Mouse (Mus musculus) liver, embryonic 16.5 days (tissue): ENCODE results near the gene Zbtb4. TPM values are rescaled to one million over a fixed set of nuclear protein-coding genes. Genes with fewer than 3 reads are reported as not detected.
A peak's percentile ranks its signal among the peaks of the same experiment; 100 is the strongest.

Experiments used
- ATAC-seq: fragments of 200-750 bp; cut with Nextera tagmentation; 2 replicates; pipeline ENCODE4 v1.8.0; 2017; ENCODE audit warnings: low read depth, mild to moderate bottlenecking, moderate number of reproducible peaks, moderate library complexity
- H3K27ac ChIP-seq: fragments of 300-500 bp; sonication (generic); 2 replicates; pipeline ENCODE4 v1.5.1; 2014; ENCODE audit warnings: mild to moderate bottlenecking, low read length
- H3K27me3 ChIP-seq: fragments of 300-500 bp; sonication (generic); 2 replicates; pipeline ENCODE4 v1.6.1; 2014; ENCODE audit warnings: low read depth, low read length, mixed read lengths; ENCODE audit not compliant: control insufficient read depth, insufficient read depth
- H3K36me3 ChIP-seq: fragments of 300-500 bp; sonication (generic); 2 replicates; pipeline ENCODE4 v1.6.1; 2014; ENCODE audit warnings: mild to moderate bottlenecking; ENCODE audit not compliant: control insufficient read depth, insufficient read depth
- H3K4me1 ChIP-seq: fragments of 300-500 bp; sonication (generic); 2 replicates; pipeline ENCODE4 v1.6.1; 2014; ENCODE audit warnings: low read depth, low read length, mixed read lengths; ENCODE audit not compliant: control insufficient read depth
- H3K4me2 ChIP-seq: fragments of 300-500 bp; sonication (generic); 2 replicates; pipeline ENCODE4 v1.6.1; 2014; ENCODE audit warnings: low read depth, low read length, mixed read lengths
- H3K4me3 ChIP-seq: fragments of 300-500 bp; sonication (generic); 2 replicates; pipeline ENCODE4 v1.5.1; 2014; ENCODE audit warnings: low read depth, mild to moderate bottlenecking, low read length
- H3K9ac ChIP-seq: fragments of 300-500 bp; sonication (generic); 2 replicates; pipeline ENCODE4 v1.6.1; 2014; ENCODE audit warnings: low read depth, low read length
- H3K9me3 ChIP-seq: fragments of 300-500 bp; sonication (generic); replicated peaks from 2 replicates; pipeline ENCODE4 v1.6.1; 2016; ENCODE audit warnings: low read length; ENCODE audit not compliant: control insufficient read depth
- WGBS: fragments of 180-500 bp; shearing (Covaris S2); extraction: QIAGEN DNeasy Blood & Tissue Kit; methylation state at CpG from one replicate; pipeline ENCODE4 v1.1.7; 2014; ENCODE audit not compliant: insufficient replicate concordance; 5-methylcytosine and 5-hydroxymethylcytosine counted together
- polyA plus RNA-seq: library from polyadenylated mRNA; unstranded; fragments of >200 nt; fragmentation: Nextera tagmentation; extraction: Ambion mirVana; gene quantifications from 2 replicates; pipeline ENCODE4 v1.2.1, GENCODE M21; 2015

Gene Zbtb4
- polyA plus RNA-seq, 1 experiment from 2014 or later: 0.61 TPM

GRCm38 (mm10) chr11:69800392-69801197 is 34.9 kb downstream of the Zbtb4 start:
- Histone ChIP-seq H3K9ac (no peak overlapping the region), H3K27me3 (peaks cover 96% of the 10 kb centered on the region), H3K4me3 (peak overlapping the region; percentile 41), H3K4me2 (peak overlapping the region; percentile 51), H3K4me1 (peaks cover 41% of the 10 kb centered on the region), H3K36me3 (no peaks in the 10 kb centered on the region), H3K27ac (no peak overlapping the region), H3K9me3 (no peaks in the 10 kb centered on the region)
- WGBS: under 1% methylated on average over 36 of the region's 36 CpGs
- ATAC-seq: no peak

- H3K4me1 ChIP-seq: peaks cover 37% of the 10 kb centered on the region
- H3K9ac ChIP-seq: peak within 1 kb of the TSS; percentile 36; the same call in 1 of the 2 replicates
Observed at GRCm38 (mm10) chr11:69801379-69801977, 35.8 kb downstream of the Zbtb4 start, which contains the start of gene Fgf11. TSS of gene Fgf11 (minus strand) at chr11:69801857.

GRCm38 (mm10) chr11:69802648-69803105 is 37.0 kb downstream of the Zbtb4 start:
- ATAC-seq: peak; percentile 43; the same call in 1 of the 2 replicates
- peak overlapping the region; percentile 78 for H3K4me2 ChIP-seq
- WGBS: under 1% methylated on average over 32 of the region's 33 CpGs
- no peaks in the 10 kb centered on the region for H3K36me3 ChIP-seq
- no peaks in the 10 kb centered on the region for H3K9me3 ChIP-seq
- peak overlapping the region; percentile 36; the same call in 1 of the 2 replicates for H3K9ac ChIP-seq
- peak overlapping the region; percentile 57 for H3K4me3 ChIP-seq
- no peak overlapping the region for H3K27ac ChIP-seq
- H3K4me1 ChIP-seq: peaks cover 37% of the 10 kb centered on the region
- H3K27me3 ChIP-seq: peaks cover 89% of the 10 kb centered on the region

More at GRCm38 (mm10) chr11:69801379-69801977, 35.8 kb downstream of the Zbtb4 start, which contains the start of gene Fgf11:
- H3K27ac ChIP-seq: no peak within 1 kb of the TSS
- peaks cover 96% of the 10 kb centered on the region for H3K27me3 ChIP-seq
- H3K36me3 ChIP-seq: no peaks in the 10 kb centered on the region
- H3K9me3 ChIP-seq: no peaks in the 10 kb centered on the region
- no peak for ATAC-seq
- WGBS: 3% methylated on average over 33 of the region's 33 CpGs
- H3K4me3 ChIP-seq: peak within 1 kb of the TSS; percentile 57
- H3K4me2 ChIP-seq: peak within 1 kb of the TSS; percentile 78

- Histone ChIP-seq H3K4me2 (peak overlapping the region; percentile 78), H3K27me3 (peaks cover 83% of the 10 kb centered on the region), H3K27ac (peak overlapping the region; percentile 29; the same call in 1 of the 2 replicates), H3K9me3 (no peaks in the 10 kb centered on the region), H3K36me3 (no peaks in the 10 kb centered on the region), H3K9ac (peak overlapping the region; percentile 41), H3K4me3 (peak overlapping the region; percentile 57), H3K4me1 (peaks cover 37% of the 10 kb centered on the region)
- 2% methylated on average over 12 of the region's 12 CpGs for WGBS
- ATAC-seq: peak; percentile 34
Observed at GRCm38 (mm10) chr11:69803328-69803727, 37.6 kb downstream of the Zbtb4 start.

- Histone ChIP-seq H3K27me3 (peaks cover 77% of the 10 kb centered on the region), H3K4me2 (peak overlapping the region; percentile 78), H3K9ac (peak overlapping the region; percentile 41), H3K4me3 (peak overlapping the region; percentile 57), H3K27ac (peak overlapping the region; percentile 29; the same call in 1 of the 2 replicates), H3K36me3 (no peaks in the 10 kb centered on the region), H3K9me3 (no peaks in the 10 kb centered on the region), H3K4me1 (peaks cover 37% of the 10 kb centered on the region)
- 3% methylated on average over 60 of the region's 60 CpGs for WGBS
- peak; percentile 72 for ATAC-seq
Observed at GRCm38 (mm10) chr11:69803786-69804651, 38.3 kb downstream of the Zbtb4 start.

GRCm38 (mm10) chr11:69804652-69804940 is 38.9 kb downstream of the Zbtb4 start:
- H3K36me3 ChIP-seq: no peaks in the 10 kb centered on the region
- peaks cover 71% of the 10 kb centered on the region for H3K27me3 ChIP-seq
- H3K9me3 ChIP-seq: no peaks in the 10 kb centered on the region
- 23% methylated on average over 12 of the region's 12 CpGs for WGBS
- ATAC-seq: no peak
- H3K27ac ChIP-seq: no peak overlapping the region
- no peak overlapping the region for H3K4me3 ChIP-seq
- no peak overlapping the region for H3K9ac ChIP-seq
- H3K4me1 ChIP-seq: peaks cover 37% of the 10 kb centered on the region
- peak overlapping the region; percentile 78; the same call in 1 of the 2 replicates for H3K4me2 ChIP-seq

- H3K27me3 ChIP-seq: peaks cover 65% of the 10 kb centered on the region
- ATAC-seq: no peak
- 22% methylated on average over 29 of the region's 29 CpGs for WGBS
- H3K27ac ChIP-seq: no peak within 1 kb of the TSS
- H3K36me3 ChIP-seq: no peaks in the 10 kb centered on the region
- H3K9me3 ChIP-seq: no peaks in the 10 kb centered on the region
- H3K4me1 ChIP-seq: peaks cover 37% of the 10 kb centered on the region
- no peak within 1 kb of the TSS for H3K9ac ChIP-seq
- peak within 1 kb of the TSS; percentile 11; the same call in 1 of the 2 replicates for H3K4me3 ChIP-seq
- H3K4me2 ChIP-seq: peak within 1 kb of the TSS; percentile 78; the same call in 1 of the 2 replicates
Observed at GRCm38 (mm10) chr11:69804972-69805909, 39.5 kb downstream of the Zbtb4 start, which contains the start of gene Tmem102. TSS of gene Tmem102 (minus strand) at chr11:69805624.

- ATAC-seq: no peak
- Histone ChIP-seq H3K4me1 (peaks cover 29% of the 10 kb centered on the region), H3K9me3 (no peaks in the 10 kb centered on the region), H3K9ac (no peak overlapping the region), H3K4me3 (no peak overlapping the region), H3K27me3 (peaks cover 54% of the 10 kb centered on the region), H3K36me3 (no peaks in the 10 kb centered on the region), H3K27ac (no peak overlapping the region), H3K4me2 (no peak overlapping the region)
- WGBS: 67% methylated on average over 4 of the region's 4 CpGs
Observed at GRCm38 (mm10) chr11:69806378-69806777, 40.7 kb downstream of the Zbtb4 start.
